ENCODE assay signal across 26 mouse cellular contexts in genomic region chr6:140601175-140601574, GRCm38 (mm10). TPM values are rescaled to one million over a fixed set of nuclear protein-coding genes. Genes with fewer than 3 reads are reported as not detected.
A peak's percentile ranks its signal among the peaks of the same experiment; 100 is the strongest.
DNase-seq lines count a peak whose midpoint lies in the region; ATAC-seq and TF ChIP-seq lines count a peak whose summit lies in the region.
"Had no signal": no experiment of that assay in that cellular context is flagged by ENCODE, and none has a peak within 500 bp of the region (broad histone marks: within the 10 kb centered on the region; RNA-seq: fewer than 3 reads in every experiment).

No protein-coding gene starts in this region.

- DNase-seq in kidney, adult 8-10 months = peak; percentile 48 to 51
- no peak for DNase-seq in kidney, adult 18-20 months
- peak; percentile 71 for DNase-seq in R1 (ENCODE audit: low read depth, low spot score)
- no peak for DNase-seq in liver, postnatal 0 days
- DNase-seq in ovary, postnatal 36 days (ENCODE audit: low spot score) = no peak
- no peak for DNase-seq in ovary, adult 18-20 months (ENCODE audit: low spot score)
- DNase-seq: adrenal gland, adult 2 months; cerebellum, adult 11-12 months; forebrain, postnatal 0 days; gastrocnemius, postnatal 14 days; heart, adult 11 months; heart, postnatal 10 days; layer of hippocampus, postnatal 36 days; thymus, postnatal 14 days had no signal

- no peaks in the 10 kb centered on the region for H3K9me3 ChIP-seq in intestine, postnatal 0 days (ENCODE audit: control insufficient read depth)
- H3K9me3 ChIP-seq in liver, postnatal 0 days (ENCODE audit: low read length) = no peaks in the 10 kb centered on the region
- H3K9me3 ChIP-seq: embryonic facial prominence, embryonic 10.5 days; heart, embryonic 12.5 days; midbrain, embryonic 15.5 days; neural tube, embryonic 12.5 days had no signal

- H3K4me2 ChIP-seq in intestine, postnatal 0 days (replicated peaks; ENCODE audit: low read depth) = no peak overlapping the region
- H3K4me2 ChIP-seq in liver, postnatal 0 days (ENCODE audit: low read depth, low read length) = no peak overlapping the region
- H3K4me2 ChIP-seq: heart, embryonic 12.5 days; midbrain, embryonic 15.5 days; neural tube, embryonic 12.5 days had no signal

- no peaks in the 10 kb centered on the region for H3K27me3 ChIP-seq in intestine, postnatal 0 days (replicated peaks; ENCODE audit: control insufficient read depth, insufficient read depth, low read length)
- no peaks in the 10 kb centered on the region for H3K27me3 ChIP-seq in liver, postnatal 0 days (ENCODE audit: insufficient read depth, low read length)
- H3K27me3 ChIP-seq: heart, embryonic 12.5 days; midbrain, embryonic 15.5 days; neural tube, embryonic 12.5 days; Patski had no signal

- TF ChIP-seq EP300 in liver, postnatal 0 days (IDR thresholded peaks at IDR 0.05; ENCODE audit: low read depth) = no peak

- ATAC-seq in intestine, postnatal 0 days = peak; percentile 76
- ATAC-seq in liver, postnatal 0 days = peak; percentile 62; the same call in 1 of the 2 replicates
- ATAC-seq: forebrain, postnatal 0 days; hindbrain, postnatal 0 days; lung, postnatal 0 days; midbrain, embryonic 15.5 days; Patski had no signal

- H3K9ac ChIP-seq in intestine, postnatal 0 days (ENCODE audit: low read depth, low read length) = no peak overlapping the region
- H3K9ac ChIP-seq in liver, postnatal 0 days (replicated peaks) = no peak overlapping the region
- H3K9ac ChIP-seq: forebrain, postnatal 0 days; heart, embryonic 12.5 days; liver, embryonic 14.5 days; midbrain, embryonic 15.5 days; neural tube, embryonic 12.5 days had no signal

- no peak for TF ChIP-seq CTCF in intestine, postnatal 0 days (IDR thresholded peaks at IDR 0.05; ENCODE audit: low read depth)
- TF ChIP-seq CTCF in liver, postnatal 0 days (IDR thresholded peaks at IDR 0.05; ENCODE audit: low read depth) = no peak

- 57% methylated on average over 4 of the region's 4 CpGs for WGBS in intestine, postnatal 0 days
- WGBS in liver, postnatal 0 days (ENCODE audit: insufficient replicate concordance) = 69% methylated on average over 4 of the region's 4 CpGs

- H3K4me3 ChIP-seq in intestine, postnatal 0 days (ENCODE audit: low read depth, low read length) = no peak overlapping the region
- no peak overlapping the region for H3K4me3 ChIP-seq in liver, postnatal 0 days (ENCODE audit: low read depth, low read length)
- H3K4me3 ChIP-seq: embryonic facial prominence, embryonic 10.5 days; heart, embryonic 12.5 days; layer of hippocampus, adult 2 months; midbrain, embryonic 15.5 days; neural tube, embryonic 12.5 days had no signal

- H3K27ac ChIP-seq in intestine, postnatal 0 days (ENCODE audit: low read depth, low read length) = no peak overlapping the region
- no peak overlapping the region for H3K27ac ChIP-seq in liver, postnatal 0 days (ENCODE audit: low read depth)
- H3K27ac ChIP-seq: embryonic facial prominence, embryonic 10.5 days; hindbrain, postnatal 0 days; layer of hippocampus, adult 2 months; liver, embryonic 14.5 days; macrophage; midbrain, embryonic 15.5 days; neural tube, embryonic 12.5 days had no signal

- H3K36me3 ChIP-seq in intestine, postnatal 0 days (ENCODE audit: control insufficient read depth, insufficient read depth) = peaks cover 9% of the 10 kb centered on the region; the same call in 1 of the 2 replicates
- peaks cover 7% of the 10 kb centered on the region for H3K36me3 ChIP-seq in liver, postnatal 0 days (replicated peaks; ENCODE audit: insufficient read depth, low read length)
- H3K36me3 ChIP-seq: G1E; midbrain, embryonic 15.5 days had no signal

- no peaks in the 10 kb centered on the region for H3K4me1 ChIP-seq in intestine, postnatal 0 days (replicated peaks; ENCODE audit: control insufficient read depth, insufficient read depth, low read length)
- no peaks in the 10 kb centered on the region; the same call in 1 of the 2 replicates for H3K4me1 ChIP-seq in liver, postnatal 0 days (ENCODE audit: insufficient read depth)
- H3K4me1 ChIP-seq: heart, embryonic 12.5 days had no signal

RNA-seq across cellular contexts. Expression of gene Aebp2, which starts 21.3 kb away (rescaled TPM):
- 8.2 and 9.5 TPM in 2 replicates for polyA plus RNA-seq in intestine, postnatal 0 days (2015; fragmentation: Nextera tagmentation; extraction: Ambion mirVana)
- 3.5 and 3.7 TPM in 2 replicates for polyA plus RNA-seq in liver, postnatal 0 days (2015; fragmentation: Nextera tagmentation; extraction: Ambion mirVana)

Comparison
In these comparisons a context has a peak if more than half of its experiments do, and no peak if none do; other contexts are left out.
1. DNase-seq: peak in kidney, adult 8-10 months (2 of 2) and R1 (single experiment); none in kidney, adult 18-20 months (single experiment), liver, postnatal 0 days (single experiment), ovary, postnatal 36 days (single experiment) and ovary, adult 18-20 months (single experiment).